ENCODE assay signal across 7 mouse cellular contexts in the genomic region with DNA sequence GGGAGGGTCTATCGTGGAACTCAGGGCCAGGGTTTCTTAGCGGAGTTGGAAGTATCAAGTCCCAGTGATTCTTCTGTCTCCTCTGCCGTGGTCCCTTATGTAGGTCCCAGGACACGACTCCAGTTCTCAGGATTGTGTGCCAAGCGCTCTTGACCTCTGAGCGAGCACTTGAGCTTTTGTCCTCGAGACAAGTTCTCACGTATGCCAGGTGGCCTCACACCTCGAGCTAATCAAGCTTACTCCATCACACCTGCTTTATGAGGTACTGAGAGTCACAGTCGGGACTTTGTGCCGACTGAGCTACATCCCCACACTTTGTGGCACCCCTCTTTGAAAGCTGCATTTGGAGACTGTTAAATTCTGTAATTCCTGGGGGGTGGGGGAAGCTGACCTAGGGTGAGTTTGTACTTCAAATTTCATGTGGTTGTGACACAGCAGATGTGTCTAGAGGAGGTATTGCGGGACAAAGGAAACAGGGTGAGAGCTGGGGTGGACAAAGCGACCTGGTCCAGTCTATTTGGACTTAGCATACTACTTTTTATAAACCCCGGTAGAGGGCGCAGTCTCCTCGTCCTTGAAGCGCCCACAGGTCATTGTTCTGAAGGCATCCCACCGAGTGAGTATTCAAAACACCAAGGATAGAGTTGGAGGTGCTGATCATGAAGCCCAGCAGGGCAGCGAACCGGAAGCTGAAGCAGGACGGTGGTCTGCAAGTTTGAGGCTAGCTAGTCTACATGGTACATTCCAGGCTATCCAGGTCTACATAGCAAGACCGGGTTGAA. TPM values are rescaled to one million over a fixed set of nuclear protein-coding genes. Genes with fewer than 3 reads are reported as not detected.
DNase-seq lines count a peak whose midpoint lies in the region; ATAC-seq and TF ChIP-seq lines count a peak whose summit lies in the region.

No protein-coding gene starts in this region.

- TF ChIP-seq CTCF in lung, postnatal 0 days (IDR thresholded peaks at IDR 0.05) = peak; percentile 82

- peak; percentile 50 for TF ChIP-seq EP300 in lung, postnatal 0 days (IDR thresholded peaks at IDR 0.05)

- DNase-seq in CD8-positive naive resting alpha-beta T cell, adult 2 months (ENCODE audit: low read depth in 2 of 2, low spot score in 2 of 2) = peak; percentile 53 to 55
- DNase-seq in ZHBTc4 (ENCODE audit: low read depth, low spot score) = peak; percentile 92
- DNase-seq in embryo, embryonic 11 days = peak; percentile 86
- DNase-seq in kidney, adult 9 months = peak; percentile 85
- DNase-seq in lung, postnatal 0 days (ENCODE audit: low spot score) = peak; percentile 91
- peak; percentile 52 for DNase-seq in ovary, postnatal 36 days (ENCODE audit: low spot score)

- no peak overlapping the region for H3K4me3 ChIP-seq in heart, embryonic 12.5 days
- no peak overlapping the region for H3K4me3 ChIP-seq in lung, postnatal 0 days (ENCODE audit: low read depth, low read length)

- H3K4me1 ChIP-seq in heart, embryonic 12.5 days (replicated peaks) = peaks cover 39% of the 10 kb centered on the region
- H3K4me1 ChIP-seq in lung, postnatal 0 days (ENCODE audit: insufficient read depth, low read depth, low read length) = peaks cover 6% of the 10 kb centered on the region; the same call in 1 of the 2 replicates

- 0 out of 2 replicates have a peak, but pooled peaks cover 2% of the 10 kb centered on the region for H3K36me3 ChIP-seq in heart, embryonic 12.5 days
- no peaks in the 10 kb centered on the region for H3K36me3 ChIP-seq in lung, postnatal 0 days (ENCODE audit: insufficient read depth, low read length)

- H3K27me3 ChIP-seq in heart, embryonic 12.5 days (replicated peaks) = no peaks in the 10 kb centered on the region
- no peaks in the 10 kb centered on the region for H3K27me3 ChIP-seq in lung, postnatal 0 days (replicated peaks; ENCODE audit: insufficient read depth, low read length)

- H3K9me3 ChIP-seq in heart, embryonic 12.5 days (replicated peaks) = no peaks in the 10 kb centered on the region
- H3K9me3 ChIP-seq in lung, postnatal 0 days (ENCODE audit: low read length) = no peaks in the 10 kb centered on the region

- whole genome bisulfite sequencing in heart, embryonic 12.5 days = 27% methylated on average over 22 of the region's 22 CpGs
- WGBS in lung, postnatal 0 days = 20% methylated on average over 22 of the region's 22 CpGs

- H3K4me2 ChIP-seq in heart, embryonic 12.5 days = peak overlapping the region; percentile 55
- peak overlapping the region; percentile 17; the same call in 1 of the 2 replicates for H3K4me2 ChIP-seq in lung, postnatal 0 days (replicated peaks; ENCODE audit: low read depth, low read length)

- no peak overlapping the region for H3K9ac ChIP-seq in heart, embryonic 12.5 days
- H3K9ac ChIP-seq in lung, postnatal 0 days (replicated peaks; ENCODE audit: low read depth) = no peak overlapping the region

- no peak overlapping the region for H3K27ac ChIP-seq in heart, embryonic 12.5 days (ENCODE audit: poor library complexity, severe bottlenecking)
- H3K27ac ChIP-seq in lung, postnatal 0 days (ENCODE audit: low read length) = peak overlapping the region; percentile 47; the same call in 1 of the 2 replicates

- peak; percentile 58 for ATAC-seq in heart, embryonic 12.5 days (ENCODE audit: insufficient number of reproducible peaks, low FRiP score)
- ATAC-seq in lung, postnatal 0 days = peak; percentile 84

RNA-seq across cellular contexts. Expression of gene Mtmr12, which starts 8.2 kb away (rescaled TPM):
- polyA plus RNA-seq in heart, embryonic 12.5 days (2016; fragmentation: Nextera tagmentation; extraction: Ambion mirVana) = 16.5 and 16.7 TPM in 2 replicates
- polyA plus RNA-seq in lung, postnatal 0 days (2015; fragmentation: Nextera tagmentation; extraction: Ambion mirVana) = 12.3 and 14.6 TPM in 2 replicates
